Mouse (Mus musculus) ES-Bruce4 (cell line): ENCODE measurements around the gene Grb10. TPM values are rescaled to one million over a fixed set of nuclear protein-coding genes. Genes with fewer than 3 reads are reported as not detected.

Source experiments
- H3K27ac ChIP-seq: 2 replicates; pipeline ENCODE4 v1.5.1; 2012; ENCODE audit warnings: low read length, inconsistent platforms; ENCODE audit not compliant: insufficient read depth
- H3K27me3 ChIP-seq: 2 replicates; pipeline ENCODE4 v1.6.1; 2012; ENCODE audit warnings: mild to moderate bottlenecking, low read length, inconsistent platforms; ENCODE audit not compliant: control insufficient read depth, poor library complexity, insufficient read depth, severe bottlenecking
- H3K36me3 ChIP-seq: 2 replicates; pipeline ENCODE4 v1.6.1; 2012; ENCODE audit warnings: inconsistent platforms, mild to moderate bottlenecking, low read length, moderate library complexity; ENCODE audit not compliant: control insufficient read depth, poor library complexity, insufficient read depth, severe bottlenecking
- H3K4me1 ChIP-seq: one replicate; pipeline ENCODE4 v1.8.1; 2011; ENCODE audit warnings: low read length; ENCODE audit not compliant: control insufficient read depth, insufficient read depth
- H3K4me3 ChIP-seq: 2 replicates; pipeline ENCODE4 v1.5.1; 2011; ENCODE audit warnings: low read depth, mild to moderate bottlenecking, low read length
- H3K9ac ChIP-seq: 2 replicates; pipeline ENCODE4 v1.6.1; 2012; ENCODE audit warnings: low read depth, mild to moderate bottlenecking, inconsistent platforms; ENCODE audit not compliant: poor library complexity, severe bottlenecking
- H3K9me3 ChIP-seq: replicated peaks from 2 replicates; pipeline ENCODE4 v1.6.1; 2012; ENCODE audit warnings: mild to moderate bottlenecking, low read length, inconsistent platforms; ENCODE audit not compliant: control insufficient read depth, poor library complexity, insufficient read depth, severe bottlenecking
- CTCF ChIP-seq: IDR thresholded peaks from one replicate; pipeline ENCODE4 v1.8.1; 2011; ENCODE audit warnings: low read depth, low read length
- EP300 ChIP-seq: IDR thresholded peaks from 2 replicates; pipeline ENCODE4 v1.6.1; 2011; ENCODE audit warnings: low read depth, low read length; ENCODE audit not compliant: insufficient read depth
- POLR2A ChIP-seq: IDR thresholded peaks from one replicate; pipeline ENCODE4 v1.8.1; 2011; ENCODE audit warnings: low read length; ENCODE audit not compliant: insufficient read depth
- polyA plus RNA-seq: library from polyadenylated mRNA; stranded (reverse); fragments of >200 nt; gene quantifications from 2 replicates; pipeline ENCODE4 v1.2.4, GENCODE M21; 2011; ENCODE audit warnings: low read depth; ENCODE audit not compliant: missing spikeins, insufficient read depth, insufficient read length

The Grb10 gene
- polyA plus RNA-seq, 1 experiment: 160 TPM

GRCm38 (mm10) chr11:11938591-11938990, 99.9 kb downstream of the Grb10 start:
- Histone ChIP-seq H3K9me3 (no peaks in the 10 kb centered on the region; the same call in 1 of the 2 replicates), H3K27ac (no peak overlapping the region), H3K27me3 (no peaks in the 10 kb centered on the region), H3K36me3 (peaks cover 16% of the 10 kb centered on the region), H3K9ac (no peak overlapping the region), H3K4me3 (no peak overlapping the region), H3K4me1 (peaks cover 2% of the 10 kb centered on the region)
- TF ChIP-seq POLR2A (no peak), CTCF (no peak), EP300 (no peak)

GRCm38 (mm10) chr11:11937340-11938030, 101.0 kb downstream of the Grb10 start:
- TF ChIP-seq CTCF (no peak), EP300 (no peak), POLR2A (no peak)
- no peak overlapping the region for H3K9ac ChIP-seq
- peaks cover 16% of the 10 kb centered on the region for H3K36me3 ChIP-seq
- H3K9me3 ChIP-seq: no peaks in the 10 kb centered on the region; the same call in 1 of the 2 replicates
- no peak overlapping the region for H3K27ac ChIP-seq
- H3K4me1 ChIP-seq: peaks cover 2% of the 10 kb centered on the region
- H3K4me3 ChIP-seq: no peak overlapping the region
- no peaks in the 10 kb centered on the region for H3K27me3 ChIP-seq

GRCm38 (mm10) chr11:11934808-11935207, 103.7 kb downstream of the Grb10 start:
- Histone ChIP-seq H3K27me3 (no peaks in the 10 kb centered on the region), H3K27ac (no peak overlapping the region), H3K36me3 (peaks cover 15% of the 10 kb centered on the region), H3K4me1 (no peaks in the 10 kb centered on the region), H3K4me3 (no peak overlapping the region), H3K9me3 (no peaks in the 10 kb centered on the region; the same call in 1 of the 2 replicates), H3K9ac (no peak overlapping the region)
- TF ChIP-seq CTCF (no peak), POLR2A (no peak), EP300 (no peak)

- Histone ChIP-seq H3K36me3 (peaks cover 12% of the 10 kb centered on the region), H3K27ac (no peak overlapping the region), H3K27me3 (no peaks in the 10 kb centered on the region), H3K9ac (no peak overlapping the region), H3K9me3 (no peaks in the 10 kb centered on the region; the same call in 1 of the 2 replicates), H3K4me3 (no peak overlapping the region), H3K4me1 (no peaks in the 10 kb centered on the region)
- TF ChIP-seq CTCF: no peak
- no peak for TF ChIP-seq EP300
- no peak for TF ChIP-seq POLR2A
Measured at GRCm38 (mm10) chr11:11932102-11932789, 106.2 kb downstream of the Grb10 start.

- Histone ChIP-seq H3K36me3 (peaks cover 12% of the 10 kb centered on the region), H3K4me3 (no peak overlapping the region), H3K4me1 (no peaks in the 10 kb centered on the region), H3K9me3 (no peaks in the 10 kb centered on the region; the same call in 1 of the 2 replicates), H3K9ac (no peak overlapping the region), H3K27me3 (no peaks in the 10 kb centered on the region), H3K27ac (no peak overlapping the region)
- TF ChIP-seq EP300: no peak
- TF ChIP-seq POLR2A: no peak
- no peak for TF ChIP-seq CTCF
Measured at GRCm38 (mm10) chr11:11931688-11932087, 106.8 kb downstream of the Grb10 start.

- no peaks in the 10 kb centered on the region; the same call in 1 of the 2 replicates for H3K9me3 ChIP-seq
- H3K36me3 ChIP-seq: peaks cover 10% of the 10 kb centered on the region
- no peak for TF ChIP-seq CTCF
- no peak for TF ChIP-seq EP300
- TF ChIP-seq POLR2A: no peak
- no peaks in the 10 kb centered on the region for H3K4me1 ChIP-seq
- H3K27ac ChIP-seq: no peak overlapping the region
- no peaks in the 10 kb centered on the region for H3K27me3 ChIP-seq
- no peak overlapping the region for H3K9ac ChIP-seq
- H3K4me3 ChIP-seq: no peak overlapping the region
Measured at GRCm38 (mm10) chr11:11930527-11930926, 108.0 kb downstream of the Grb10 start.
